Mouse (Mus musculus) CH12.LX (cell line): ENCODE results near the gene Nup153.

Experiments
- CTCF ChIP-seq, 2 experiments: IDR thresholded peaks in 1 of 2; conservative IDR thresholded peaks in 1 of 2; 2 replicates each; pipeline ENCODE4 v1.5.1; 2011 to 2012; ENCODE audit warnings: low read depth in 2 of 2, low read length in 2 of 2, improper control_type of control experiment in 1 of 2, inconsistent platforms in 1 of 2, mild to moderate bottlenecking in 1 of 2, moderate library complexity in 1 of 2
- POLR2A ChIP-seq: IDR thresholded peaks from 2 replicates; pipeline ENCODE4 v1.6.1; 2011; ENCODE audit warnings: low read depth, mild to moderate bottlenecking, improper control_type of control experiment, low read length
- ZNF384 ChIP-seq: IDR thresholded peaks from 2 replicates; pipeline ENCODE4 v1.6.1; 2012; ENCODE audit warnings: low read depth, low read length, improper control_type of control experiment, inconsistent platforms

DNA sequence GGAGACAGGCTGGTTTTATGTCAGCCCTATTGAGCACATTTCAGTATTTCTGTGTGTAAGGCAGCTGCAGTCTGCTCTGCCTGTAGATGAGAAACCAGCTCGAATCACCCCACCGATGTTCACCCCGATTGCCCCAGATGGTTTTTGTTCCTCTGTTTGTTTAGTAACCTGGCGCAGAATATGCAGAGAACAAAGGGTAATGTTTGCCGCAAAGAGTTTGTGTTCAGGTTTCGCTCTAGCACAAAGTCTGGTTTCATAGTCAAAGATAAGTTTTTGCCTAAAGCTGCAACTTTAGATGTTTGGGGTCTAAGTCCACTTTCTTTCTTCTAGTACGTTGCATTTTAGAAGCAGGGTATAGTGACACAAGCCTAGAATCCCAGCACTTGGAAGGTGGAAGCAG is 75.1 kb downstream of the Nup153 start:
- no peak for TF ChIP-seq CTCF (conservative IDR thresholded peaks at IDR 0.05 in 1 of 2, IDR thresholded peaks at IDR 0.05 in 1 of 2; ENCODE audit: low read depth in 2 of 2, low read length in 2 of 2)
- no peak for TF ChIP-seq ZNF384
- no peak for TF ChIP-seq POLR2A
